Comparison of ENCODE assay signal across 8 mouse cellular contexts in genomic region chr14:46759970-46760354, GRCm38 (mm10). TPM values are rescaled to one million over a fixed set of nuclear protein-coding genes. Genes with fewer than 3 reads are reported as not detected.
DNase-seq lines count a peak whose midpoint lies in the region; ATAC-seq and TF ChIP-seq lines count a peak whose summit lies in the region.

No protein-coding gene starts in this region.

- TF ChIP-seq CTCF in gastrocnemius, adult 2 months (IDR thresholded peaks at IDR 0.05): no peak

- H3K36me3 ChIP-seq in hindbrain, embryonic 11.5 days (ENCODE audit: control insufficient read depth, insufficient read depth, low read length): no peaks in the 10 kb centered on the region

- H3K9ac ChIP-seq in hindbrain, embryonic 11.5 days (ENCODE audit: low read depth, low read length): no peak overlapping the region

- no peaks in the 10 kb centered on the region for H3K27me3 ChIP-seq in hindbrain, embryonic 11.5 days (ENCODE audit: control insufficient read depth, insufficient read depth, low read length)

- peak; percentile 15 for ATAC-seq in CD4-positive, CD25-positive, alpha-beta regulatory T cell, adult 4 months
- no peak; the same call in 1 of the 2 replicates for ATAC-seq in hindbrain, embryonic 11.5 days (ENCODE audit: low FRiP score)
- peak; percentile 3; the same call in 1 of the 2 replicates for ATAC-seq in megakaryocyte, adult 5-6 weeks (ENCODE audit: poor library complexity, severe bottlenecking)
- no peak for ATAC-seq in frontal cortex, adult (ENCODE audit: low TSS enrichment)

- WGBS in hindbrain, embryonic 11.5 days: under 1% methylated on average over 7 of the region's 7 CpGs

- no peak for DNase-seq in gastrocnemius, adult 2 months
- no peak for DNase-seq in gastrocnemius, postnatal 25 days
- DNase-seq in hindbrain, embryonic 11.5 days (ENCODE audit: low spot score): no peak
- DNase-seq in urinary bladder, postnatal 36 days (ENCODE audit: low spot score in 2 of 2): no peak
- DNase-seq in right cerebral cortex, postnatal 36 days (ENCODE audit: low spot score in 2 of 2): no peak

- no peak overlapping the region for H3K27ac ChIP-seq in gastrocnemius, adult 2 months
- H3K27ac ChIP-seq in hindbrain, embryonic 11.5 days (ENCODE audit: low read depth, low read length): no peak overlapping the region

- H3K4me2 ChIP-seq in hindbrain, embryonic 11.5 days (replicated peaks; ENCODE audit: low read depth, low read length): 0 out of 2 replicates have a peak overlapping the region, but pooled peaks have one; percentile 82

- intact Hi-C loops in gastrocnemius, adult 2 months (cut with DNase I): no loop called here

- H3K9me3 ChIP-seq in hindbrain, embryonic 11.5 days (ENCODE audit: control insufficient read depth, low read length): no peaks in the 10 kb centered on the region

- H3K4me3 ChIP-seq in gastrocnemius, adult 2 months: peak overlapping the region; percentile 92
- H3K4me3 ChIP-seq in hindbrain, embryonic 11.5 days (ENCODE audit: low read depth, low read length): peak overlapping the region; percentile 70

- no peaks in the 10 kb centered on the region; the same call in 1 of the 2 replicates for H3K4me1 ChIP-seq in hindbrain, embryonic 11.5 days (replicated peaks; ENCODE audit: control insufficient read depth, insufficient read depth, low read length)

RNA-seq across cellular contexts. Expression of gene Cdkn3, which starts 0.4 kb away (rescaled TPM):
- total RNA-seq in gastrocnemius, adult 2 months (2021): not detected
- under 1 TPM; 0.46 TPM for total RNA-seq in gastrocnemius, postnatal 25 days (2021)
- polyA plus RNA-seq in CD4-positive, CD25-positive, alpha-beta regulatory T cell, adult 4 months (2017; shearing (Covaris generic)): 10 to 100 TPM in 1 of 2 experiments, 1 to 10 TPM in 1; 6.0 to 11.7 TPM
- 43.7 and 53.2 TPM in 2 replicates for polyA plus RNA-seq in hindbrain, embryonic 11.5 days (2014; fragmentation: Nextera tagmentation; extraction: Ambion mirVana)
- 87.6 and 98.3 TPM in 2 replicates for total RNA-seq in megakaryocyte, adult 5-6 weeks (2015)
- total RNA-seq in megakaryocyte, adult 5-6 weeks (2017): 83.9 and 94.2 TPM in 2 replicates

RNA-seq across cellular contexts. Expression of gene Cnih1, which starts 28.2 kb away (rescaled TPM):
- total RNA-seq in gastrocnemius, adult 2 months (2021): 10 to 100 TPM; 54.7 to 55.2 TPM
- total RNA-seq in gastrocnemius, postnatal 25 days (2021): 10 to 100 TPM; 48.1 to 52.8 TPM
- polyA plus RNA-seq in CD4-positive, CD25-positive, alpha-beta regulatory T cell, adult 4 months (2017; shearing (Covaris generic)): 10 to 100 TPM; 63.4 to 68.6 TPM
- polyA plus RNA-seq in hindbrain, embryonic 11.5 days (2014; fragmentation: Nextera tagmentation; extraction: Ambion mirVana): 231 and 238 TPM in 2 replicates
- 100 and 109 TPM in 2 replicates for total RNA-seq in megakaryocyte, adult 5-6 weeks (2015)
- total RNA-seq in megakaryocyte, adult 5-6 weeks (2017): 55.4 and 60.2 TPM in 2 replicates

Comparison
In these comparisons a context has a peak if more than half of its experiments do, and no peak if none do; other contexts are left out.
1. ATAC-seq: peak in CD4-positive, CD25-positive, alpha-beta regulatory T cell, adult 4 months (single experiment) and megakaryocyte, adult 5-6 weeks (single experiment); none in hindbrain, embryonic 11.5 days (single experiment) and frontal cortex, adult (single experiment).
2. RNA of gene Cdkn3, which starts 0.4 kb away (total RNA-seq): 83.9 to 98.3 TPM in megakaryocyte, adult 5-6 weeks; 0.46 TPM in gastrocnemius, postnatal 25 days and not detected in gastrocnemius, adult 2 months; every median in the first group is over 10 times any median in the second.